Mouse (Mus musculus) thymus, postnatal 4 days (tissue): ENCODE measurements at regions not wholly inside any gene's neighbourhood (a gene's known extent, or its start where the extent isn't known, plus 50 kb on each side); places are given as distances from the start of the nearest gene placed in this dataset.

ENCODE experiments used
- DNase-seq: peaks from one replicate; pipeline ENCODE4 v3.0.0; 2021

DNA sequence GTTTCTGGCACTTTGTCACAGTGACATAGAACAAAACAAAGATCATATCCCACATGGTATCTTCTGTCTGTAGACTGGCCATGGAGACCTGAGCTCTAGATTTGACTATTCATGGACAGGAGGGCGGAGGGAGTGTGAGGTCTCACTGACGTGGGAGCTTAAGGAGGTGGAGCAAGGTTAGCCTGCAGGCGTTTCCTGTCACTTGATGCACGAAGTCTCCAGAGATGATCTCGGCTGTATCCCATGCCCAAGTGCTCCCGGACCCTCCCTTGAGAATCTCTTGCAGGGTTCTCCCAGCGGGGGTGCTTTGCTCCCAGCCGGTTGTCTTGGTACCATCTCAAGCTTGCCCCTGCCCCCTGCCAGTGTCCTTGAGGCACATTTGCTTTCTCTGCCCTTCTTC is 60.6 kb upstream of the Sdk2 start:
- no peak for DNase-seq

DNA sequence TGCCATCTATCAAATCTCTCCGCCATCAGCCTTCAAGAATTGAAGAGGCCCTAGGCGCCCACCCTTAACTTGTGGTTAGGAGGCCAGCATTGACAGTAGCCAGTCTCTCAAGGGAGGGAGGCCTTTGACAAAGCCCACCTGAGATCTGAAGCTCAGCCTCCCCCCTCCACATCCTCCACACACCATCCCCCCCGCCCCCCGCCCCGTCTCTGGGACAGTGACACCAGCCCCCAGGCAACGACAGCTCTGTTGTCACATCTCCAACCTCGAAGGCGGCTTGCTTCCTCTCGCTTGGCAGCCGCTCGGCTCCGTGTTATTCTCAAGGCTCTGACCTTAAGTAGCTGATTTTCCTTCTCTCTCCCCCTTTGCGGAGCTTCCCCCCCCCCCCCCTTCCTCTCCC is 55.3 kb upstream of the Sdk2 start:
- DNase-seq: no peak

DNA sequence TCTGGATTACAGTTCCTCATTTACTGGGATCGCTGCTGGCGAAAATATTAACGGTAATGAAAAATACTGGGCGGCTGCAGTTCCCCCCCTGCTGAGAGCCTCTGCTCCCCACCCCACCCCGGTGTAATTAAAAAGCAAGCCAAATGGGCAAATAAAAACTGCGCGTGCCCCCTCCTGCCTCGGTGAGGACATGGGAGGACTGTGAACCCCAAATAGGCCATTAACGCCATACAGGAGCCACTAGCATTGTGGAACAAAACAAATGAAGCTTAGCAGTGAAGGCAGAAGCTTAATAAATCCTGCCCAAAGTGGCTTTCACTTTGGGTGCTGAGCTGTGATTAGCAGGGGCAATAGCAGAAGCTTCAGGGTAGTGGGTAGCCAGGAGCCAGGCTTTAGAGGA is 52.3 kb upstream of the Sdk2 start:
- DNase-seq: no peak
